Mouse (Mus musculus): ENCODE measurements at regions not wholly inside any gene's neighbourhood (a gene's known extent, or its start where the extent isn't known, plus 50 kb on each side); places are given as distances from the start of the nearest gene placed in this dataset.

DNA sequence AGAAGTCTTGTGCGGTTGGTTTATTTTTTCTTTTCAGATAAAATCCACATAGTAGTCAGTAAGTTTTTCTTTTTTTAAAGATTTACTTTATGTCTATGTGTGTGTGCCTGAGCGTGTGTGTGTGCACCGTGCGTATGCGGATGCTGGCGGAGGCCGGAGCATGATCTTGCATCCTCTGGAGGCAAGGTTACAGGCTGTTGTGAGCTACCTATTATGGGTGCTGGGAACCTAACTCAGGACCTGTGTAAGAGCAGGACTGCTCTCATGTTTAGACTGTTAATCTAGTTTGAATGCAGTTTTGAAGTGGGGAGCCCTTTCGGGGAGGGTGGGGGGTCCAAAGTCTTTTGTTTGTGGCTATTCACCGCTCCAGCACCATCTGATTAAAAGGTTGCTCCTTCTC is 154.1 kb downstream of the Slc38a4 start:
- DNase-seq (ENCODE audit: low spot score) = no peak
- Histone ChIP-seq H3K27ac (ENCODE audit: low read depth, low read length) (no peak overlapping the region), H3K36me3 (ENCODE audit: control insufficient read depth, insufficient read depth, low read length) (no peaks in the 10 kb centered on the region), H3K27me3 (ENCODE audit: control insufficient read depth, insufficient read depth, low read length) (no peaks in the 10 kb centered on the region), H3K4me3 (ENCODE audit: low read depth, low read length) (no peak overlapping the region), H3K9me3 (ENCODE audit: control insufficient read depth, low read length) (no peaks in the 10 kb centered on the region), H3K4me2 (replicated peaks; ENCODE audit: low read depth, low read length) (no peak overlapping the region), H3K4me1 (replicated peaks; ENCODE audit: control insufficient read depth, insufficient read depth, low read length) (no peaks in the 10 kb centered on the region), H3K9ac (ENCODE audit: low read depth, low read length) (no peak overlapping the region)
- WGBS = 94% methylated on average over 9 of the region's 9 CpGs
- no peak for ATAC-seq (ENCODE audit: low FRiP score)

DNA sequence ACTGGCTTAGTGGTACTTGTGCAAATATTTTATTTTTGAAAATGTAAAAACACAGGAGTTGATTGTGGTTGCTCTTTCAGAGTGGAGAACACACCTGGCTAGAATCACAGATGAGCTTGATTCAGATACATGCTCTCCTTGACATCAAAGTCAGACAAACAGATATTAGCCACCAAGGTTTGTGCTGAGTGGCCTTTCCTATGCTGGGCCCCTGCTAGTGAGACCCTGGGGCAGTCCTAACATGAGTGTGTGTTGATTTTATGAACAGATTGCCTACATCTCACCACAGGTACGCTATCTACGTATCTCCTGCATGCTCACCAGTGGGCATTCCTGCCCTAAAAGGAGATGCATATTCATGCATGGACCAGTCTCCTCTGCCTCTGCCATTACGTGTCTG is 157.5 kb downstream of the Slc38a4 start:
- Histone ChIP-seq H3K27ac (ENCODE audit: low read depth, low read length) (no peak overlapping the region), H3K4me1 (replicated peaks; ENCODE audit: control insufficient read depth, insufficient read depth, low read length) (no peaks in the 10 kb centered on the region), H3K4me2 (replicated peaks; ENCODE audit: low read depth, low read length) (no peak overlapping the region), H3K9me3 (ENCODE audit: control insufficient read depth, low read length) (no peaks in the 10 kb centered on the region), H3K9ac (ENCODE audit: low read depth, low read length) (no peak overlapping the region), H3K27me3 (ENCODE audit: control insufficient read depth, insufficient read depth, low read length) (no peaks in the 10 kb centered on the region), H3K4me3 (ENCODE audit: low read depth, low read length) (no peak overlapping the region), H3K36me3 (ENCODE audit: control insufficient read depth, insufficient read depth, low read length) (no peaks in the 10 kb centered on the region)
- ATAC-seq (ENCODE audit: low FRiP score) (no peak), DNase-seq (ENCODE audit: low spot score) (no peak)
- WGBS = 86% methylated on average over 3 of the region's 3 CpGs

DNA sequence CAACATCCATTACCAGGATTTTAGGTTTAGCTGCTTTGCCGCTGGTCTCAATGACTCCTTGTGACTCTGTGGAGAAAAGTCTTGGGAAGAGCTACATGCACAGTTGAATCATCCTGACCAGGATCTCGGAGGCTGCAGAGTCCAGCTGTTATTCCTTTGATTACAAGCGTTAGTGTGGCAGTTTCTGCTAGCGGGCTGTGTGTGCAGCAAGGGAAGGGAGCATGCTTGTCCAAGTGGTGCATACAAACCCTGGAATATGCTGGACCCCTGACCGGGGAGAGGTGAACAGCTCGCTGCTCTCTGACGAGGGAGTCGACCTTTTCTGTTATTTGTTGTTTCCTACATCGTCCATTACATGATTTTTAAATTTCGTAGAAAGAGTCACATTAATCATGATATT is 170.9 kb downstream of the Slc38a4 start:
- Histone ChIP-seq H3K4me3 (ENCODE audit: low read depth, low read length) (no peak overlapping the region), H3K4me2 (replicated peaks; ENCODE audit: low read depth, low read length) (no peak overlapping the region), H3K9ac (ENCODE audit: low read depth, low read length) (no peak overlapping the region), H3K36me3 (ENCODE audit: control insufficient read depth, insufficient read depth, low read length) (no peaks in the 10 kb centered on the region), H3K27ac (ENCODE audit: low read depth, low read length) (no peak overlapping the region), H3K9me3 (ENCODE audit: control insufficient read depth, low read length) (no peaks in the 10 kb centered on the region), H3K27me3 (ENCODE audit: control insufficient read depth, insufficient read depth, low read length) (no peaks in the 10 kb centered on the region), H3K4me1 (replicated peaks; ENCODE audit: control insufficient read depth, insufficient read depth, low read length) (no peaks in the 10 kb centered on the region)
- DNase-seq (ENCODE audit: low spot score) (no peak), ATAC-seq (ENCODE audit: low FRiP score) (no peak)
- WGBS = 67% methylated on average over 10 of the region's 10 CpGs

DNA sequence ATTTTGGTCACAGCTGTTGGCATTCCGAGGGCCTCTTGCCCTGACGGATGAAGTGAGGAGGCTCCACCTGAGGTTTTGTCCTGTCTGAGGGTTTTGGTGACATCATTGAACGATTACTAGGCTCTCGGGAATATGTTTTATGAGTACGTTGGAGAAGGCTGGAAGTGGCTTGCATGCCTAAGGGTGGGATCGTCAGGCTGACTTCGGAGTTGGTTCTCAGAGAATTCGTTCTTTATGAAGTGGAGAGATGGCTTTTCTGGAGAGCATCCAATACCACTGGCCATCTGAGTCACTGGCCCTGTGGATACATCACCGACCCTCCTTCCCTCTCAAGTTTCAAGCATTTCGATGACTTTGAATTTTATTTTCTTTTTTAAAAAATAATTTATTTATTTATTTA is 172.0 kb downstream of the Slc38a4 start:
- H3K9me3 ChIP-seq (ENCODE audit: control insufficient read depth, low read length) = no peaks in the 10 kb centered on the region
- ATAC-seq (ENCODE audit: low FRiP score) = no peak
- H3K36me3 ChIP-seq (ENCODE audit: control insufficient read depth, insufficient read depth, low read length) = no peaks in the 10 kb centered on the region
- no peaks in the 10 kb centered on the region for H3K4me1 ChIP-seq (replicated peaks; ENCODE audit: control insufficient read depth, insufficient read depth, low read length)
- no peak overlapping the region for H3K27ac ChIP-seq (ENCODE audit: low read depth, low read length)
- H3K4me2 ChIP-seq (replicated peaks; ENCODE audit: low read depth, low read length) = no peak overlapping the region
- WGBS = 76% methylated on average over 10 of the region's 10 CpGs
- H3K4me3 ChIP-seq (ENCODE audit: low read depth, low read length) = no peak overlapping the region
- no peaks in the 10 kb centered on the region for H3K27me3 ChIP-seq (ENCODE audit: control insufficient read depth, insufficient read depth, low read length)
- DNase-seq (ENCODE audit: low spot score) = no peak
- no peak overlapping the region for H3K9ac ChIP-seq (ENCODE audit: low read depth, low read length)

DNA sequence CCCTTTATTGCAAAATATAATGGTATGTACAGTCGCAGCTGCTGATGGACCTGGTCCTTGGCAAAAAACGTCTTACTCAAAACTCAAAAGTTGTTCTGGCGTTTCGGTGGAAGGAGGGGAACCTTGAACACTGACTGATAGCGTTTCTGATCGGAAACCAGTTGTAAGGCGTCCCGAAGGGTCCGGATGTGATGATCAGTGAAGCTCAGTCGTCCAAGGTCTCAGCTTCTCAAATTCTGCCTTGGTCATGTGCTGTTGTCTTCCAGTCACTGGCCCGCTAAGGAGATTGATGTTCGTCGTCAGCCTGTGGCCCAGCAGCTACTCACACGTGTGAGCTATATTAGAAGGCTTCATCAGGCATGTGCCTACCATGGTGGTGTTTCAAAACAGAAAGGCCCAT is 173.5 kb downstream of the Slc38a4 start:
- Histone ChIP-seq H3K4me1 (replicated peaks; ENCODE audit: control insufficient read depth, insufficient read depth, low read length) (no peaks in the 10 kb centered on the region), H3K9me3 (ENCODE audit: control insufficient read depth, low read length) (no peaks in the 10 kb centered on the region), H3K27ac (ENCODE audit: low read depth, low read length) (no peak overlapping the region), H3K27me3 (ENCODE audit: control insufficient read depth, insufficient read depth, low read length) (no peaks in the 10 kb centered on the region), H3K36me3 (ENCODE audit: control insufficient read depth, insufficient read depth, low read length) (no peaks in the 10 kb centered on the region), H3K4me3 (ENCODE audit: low read depth, low read length) (no peak overlapping the region), H3K4me2 (replicated peaks; ENCODE audit: low read depth, low read length) (no peak overlapping the region), H3K9ac (ENCODE audit: low read depth, low read length) (no peak overlapping the region)
- ATAC-seq (ENCODE audit: low FRiP score) = no peak
- no peak for DNase-seq (ENCODE audit: low spot score)
- WGBS = 87% methylated on average over 14 of the region's 14 CpGs

DNA sequence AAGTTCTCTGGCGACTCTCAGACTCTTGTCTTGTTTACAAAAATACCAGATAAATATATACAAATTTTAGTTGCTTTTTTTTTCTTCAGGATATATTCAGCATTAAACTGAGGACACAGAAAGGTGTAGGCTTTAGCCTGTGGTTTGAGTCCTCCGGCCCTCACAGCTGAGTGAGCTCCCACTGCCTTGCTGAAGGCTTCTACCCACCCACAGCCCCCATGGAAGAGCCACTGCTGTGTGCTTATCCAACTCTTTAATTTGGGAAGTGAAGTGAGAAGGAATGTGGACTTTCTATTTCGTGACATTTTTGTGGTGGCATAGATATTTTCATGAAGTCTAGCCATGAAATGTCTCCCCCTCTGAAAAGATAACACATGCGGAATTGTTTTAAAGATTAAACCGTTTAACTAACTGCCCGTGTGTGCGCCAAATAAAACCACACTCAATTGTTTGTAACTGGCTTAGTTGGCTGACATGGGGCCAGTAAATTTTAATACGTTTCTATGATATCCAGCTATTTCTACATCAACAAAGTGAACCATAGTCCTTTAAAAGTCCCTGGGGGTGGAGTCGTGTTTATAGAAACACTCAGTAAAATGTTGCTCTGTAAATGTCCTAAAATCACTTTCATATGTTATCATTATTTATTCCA is 174.1 kb downstream of the Slc38a4 start:
- no peak overlapping the region for H3K4me2 ChIP-seq (replicated peaks; ENCODE audit: low read depth, low read length)
- H3K27me3 ChIP-seq (ENCODE audit: control insufficient read depth, insufficient read depth, low read length) = no peaks in the 10 kb centered on the region
- H3K4me1 ChIP-seq (replicated peaks; ENCODE audit: control insufficient read depth, insufficient read depth, low read length) = no peaks in the 10 kb centered on the region
- no peaks in the 10 kb centered on the region for H3K36me3 ChIP-seq (ENCODE audit: control insufficient read depth, insufficient read depth, low read length)
- H3K9ac ChIP-seq (ENCODE audit: low read depth, low read length) = no peak overlapping the region
- 87% methylated on average over 9 of the region's 9 CpGs for WGBS
- no peak overlapping the region for H3K27ac ChIP-seq (ENCODE audit: low read depth, low read length)
- no peak for DNase-seq (ENCODE audit: low spot score)
- ATAC-seq (ENCODE audit: low FRiP score) = no peak
- no peak overlapping the region for H3K4me3 ChIP-seq (ENCODE audit: low read depth, low read length)
- no peaks in the 10 kb centered on the region for H3K9me3 ChIP-seq (ENCODE audit: control insufficient read depth, low read length)

DNA sequence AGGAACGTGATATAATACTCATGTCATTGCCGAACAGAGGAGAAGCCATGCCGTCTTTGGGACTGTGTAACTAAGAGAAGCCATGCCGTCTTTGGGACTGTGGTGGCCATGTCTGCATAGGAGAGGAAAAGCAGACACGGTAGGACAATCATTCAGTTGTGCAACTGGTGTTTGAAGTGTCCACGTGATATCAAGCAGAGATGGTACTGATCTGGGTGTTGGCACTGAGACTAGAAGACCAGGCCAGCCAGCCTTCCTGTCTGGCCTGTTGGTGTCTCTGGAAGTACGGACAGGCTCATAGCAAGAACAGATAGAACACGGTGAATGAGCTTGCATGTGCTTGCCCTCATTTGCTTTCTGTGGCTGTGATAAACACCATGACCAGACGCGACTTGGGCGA is 175.7 kb downstream of the Slc38a4 start:
- DNase-seq (ENCODE audit: low spot score) = no peak
- no peak overlapping the region for H3K27ac ChIP-seq (ENCODE audit: low read depth, low read length)
- H3K36me3 ChIP-seq (ENCODE audit: control insufficient read depth, insufficient read depth, low read length) = no peaks in the 10 kb centered on the region
- H3K9ac ChIP-seq (ENCODE audit: low read depth, low read length) = no peak overlapping the region
- ATAC-seq (ENCODE audit: low FRiP score) = no peak
- WGBS = 95% methylated on average over 11 of the region's 11 CpGs
- H3K9me3 ChIP-seq (ENCODE audit: control insufficient read depth, low read length) = no peaks in the 10 kb centered on the region
- H3K4me1 ChIP-seq (replicated peaks; ENCODE audit: control insufficient read depth, insufficient read depth, low read length) = no peaks in the 10 kb centered on the region
- H3K4me2 ChIP-seq (replicated peaks; ENCODE audit: low read depth, low read length) = no peak overlapping the region
- H3K27me3 ChIP-seq (ENCODE audit: control insufficient read depth, insufficient read depth, low read length) = no peaks in the 10 kb centered on the region
- no peak overlapping the region for H3K4me3 ChIP-seq (ENCODE audit: low read depth, low read length)

DNA sequence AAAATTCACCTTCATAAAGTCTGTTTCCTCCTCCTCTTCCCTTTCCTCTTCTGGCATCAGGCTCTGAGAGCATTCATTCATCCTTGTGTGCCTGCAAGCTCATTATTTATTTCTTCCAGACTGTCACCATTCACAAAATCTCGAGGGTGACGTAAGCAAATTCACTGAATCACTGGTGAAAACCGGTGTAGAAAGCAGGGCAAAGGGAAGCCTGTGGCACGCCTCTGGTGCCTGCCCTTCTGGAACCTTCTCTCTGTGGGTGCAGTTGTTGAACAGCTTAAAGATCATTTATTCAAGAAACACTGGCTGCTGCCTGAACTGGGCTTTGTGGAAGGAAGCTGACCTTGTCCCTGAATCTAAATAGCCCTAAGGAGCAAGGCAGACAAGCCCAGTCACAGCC is 177.0 kb downstream of the Slc38a4 start:
- H3K9me3 ChIP-seq (ENCODE audit: control insufficient read depth, low read length) = no peaks in the 10 kb centered on the region
- no peak overlapping the region for H3K4me2 ChIP-seq (replicated peaks; ENCODE audit: low read depth, low read length)
- H3K4me3 ChIP-seq (ENCODE audit: low read depth, low read length) = no peak overlapping the region
- WGBS = 79% methylated on average over 4 of the region's 4 CpGs
- DNase-seq (ENCODE audit: low spot score) (no peak), ATAC-seq (ENCODE audit: low FRiP score) (no peak)
- no peaks in the 10 kb centered on the region for H3K36me3 ChIP-seq (ENCODE audit: control insufficient read depth, insufficient read depth, low read length)
- H3K9ac ChIP-seq (ENCODE audit: low read depth, low read length) = no peak overlapping the region
- H3K4me1 ChIP-seq (replicated peaks; ENCODE audit: control insufficient read depth, insufficient read depth, low read length) = no peaks in the 10 kb centered on the region
- no peak overlapping the region for H3K27ac ChIP-seq (ENCODE audit: low read depth, low read length)
- no peaks in the 10 kb centered on the region for H3K27me3 ChIP-seq (ENCODE audit: control insufficient read depth, insufficient read depth, low read length)

DNA sequence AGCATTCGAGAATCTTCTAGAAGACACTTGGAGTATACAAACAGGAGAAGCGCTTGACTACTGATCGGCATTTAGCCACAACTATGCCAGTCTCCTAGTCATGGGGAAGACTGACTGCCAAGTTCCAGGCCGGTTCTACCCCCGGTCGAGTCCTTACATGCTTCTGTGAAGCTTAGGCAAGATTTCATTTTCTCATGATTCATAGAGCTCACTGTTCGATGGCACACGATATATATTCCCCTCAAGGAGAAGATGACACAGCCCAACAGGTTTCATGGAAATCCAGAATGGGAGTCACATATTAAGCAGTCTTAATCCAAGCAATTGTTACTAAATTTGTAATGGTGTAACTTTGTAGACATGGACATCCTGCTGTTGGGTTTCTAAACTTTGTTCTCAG is 177.8 kb downstream of the Slc38a4 start:
- DNase-seq (ENCODE audit: low spot score) = no peak
- Histone ChIP-seq H3K9me3 (ENCODE audit: control insufficient read depth, low read length) (no peaks in the 10 kb centered on the region), H3K27me3 (ENCODE audit: control insufficient read depth, insufficient read depth, low read length) (no peaks in the 10 kb centered on the region), H3K4me1 (replicated peaks; ENCODE audit: control insufficient read depth, insufficient read depth, low read length) (no peaks in the 10 kb centered on the region), H3K4me3 (ENCODE audit: low read depth, low read length) (no peak overlapping the region), H3K36me3 (ENCODE audit: control insufficient read depth, insufficient read depth, low read length) (no peaks in the 10 kb centered on the region), H3K27ac (ENCODE audit: low read depth, low read length) (no peak overlapping the region), H3K9ac (ENCODE audit: low read depth, low read length) (no peak overlapping the region), H3K4me2 (replicated peaks; ENCODE audit: low read depth, low read length) (no peak overlapping the region)
- no peak for ATAC-seq (ENCODE audit: low FRiP score)
- 96% methylated on average over 8 of the region's 8 CpGs for WGBS
